Mouse (Mus musculus): Measurements from ENCODE around the gene Fbxl19. TPM values are rescaled to one million over a fixed set of nuclear protein-coding genes. Genes with fewer than 3 reads are reported as not detected.
A peak's percentile ranks its signal among the peaks of the same experiment; 100 is the strongest.
"Not testable (repeated sequence)": the region's sequence is repeated elsewhere in the genome, so short reads cannot be mapped to it uniquely, and the experiment has no call there.

Fbxl19 gene
- total RNA-seq, 2 experiments from 2014 or later = 5.6 to 6.2 TPM

GRCm38 (mm10) chr7:127766851-127767609 is 22.7 kb downstream of the Fbxl19 start:
- DNase-seq = no peak
- intact Hi-C loops (cut with DNase I) = no loop called here

GRCm38 (mm10) chr7:127767671-127768345 is 23.5 kb downstream of the Fbxl19 start:
- intact Hi-C loops (cut with DNase I) = no loop called here
- DNase-seq = no peak

GRCm38 (mm10) chr7:127768346-127768996 is 24.1 kb downstream of the Fbxl19 start:
- intact Hi-C loops (cut with DNase I) = no loop called here
- DNase-seq = no peak

- DNase-seq = peak; percentile 97 to 98
- intact Hi-C loops (cut with DNase I) = no loop called here
These were observed 24.8 kb downstream of the Fbxl19 start for GRCm38 (mm10) chr7:127768997-127769593.

GRCm38 (mm10) chr7:127769651-127770038 is 25.3 kb downstream of the Fbxl19 start, which contains the start of gene Orai3:
Gene Orai3, plus strand, starts transcription at chr7:127769815.
- intact Hi-C loops (cut with DNase I) = loop anchor here (5.0 kb wide), 1 partner anchor 168 kb away; no protein-coding TSS in a partner anchor
- DNase-seq = peak; percentile 92

- intact Hi-C loops (cut with DNase I) = loop anchor here (5.0 kb wide), 1 partner anchor 167 kb away; no protein-coding TSS in a partner anchor
- peak in 1 of 2 experiments; percentile 32 for DNase-seq
These were observed 25.9 kb downstream of the Fbxl19 start for GRCm38 (mm10) chr7:127770039-127770905.

- intact Hi-C loops (cut with DNase I) = loop anchor here (5.0 kb wide), 1 partner anchor 166 kb away; no protein-coding TSS in a partner anchor
- no peak for DNase-seq
These were observed 26.9 kb downstream of the Fbxl19 start for GRCm38 (mm10) chr7:127771262-127771661.

GRCm38 (mm10) chr7:127772080-127772479 is 27.7 kb downstream of the Fbxl19 start:
- DNase-seq = no peak
- intact Hi-C loops (cut with DNase I) = loop anchor here (5.0 kb wide), 1 partner anchor 165 kb away; no protein-coding TSS in a partner anchor

GRCm38 (mm10) chr7:127772557-127772956 is 28.2 kb downstream of the Fbxl19 start:
- intact Hi-C loops (cut with DNase I) = loop anchor here (5.0 kb wide), 1 partner anchor 165 kb away; no protein-coding TSS in a partner anchor
- no peak for DNase-seq

GRCm38 (mm10) chr7:127773664-127774384 is 29.5 kb downstream of the Fbxl19 start:
- DNase-seq = peak; percentile 59 to 78
- intact Hi-C loops (cut with DNase I) = loop anchor here (5.0 kb wide), 1 partner anchor 163 kb away; no protein-coding TSS in a partner anchor

- intact Hi-C loops (cut with DNase I) = loop anchor here (5.0 kb wide), 1 partner anchor 66 kb away; no protein-coding TSS in a partner anchor
- not testable (repeated sequence) for DNase-seq
These were observed 31.5 kb downstream of the Fbxl19 start for GRCm38 (mm10) chr7:127775837-127776236.

- intact Hi-C loops (cut with DNase I) = loop anchor here (5.0 kb wide), 1 partner anchor 66 kb away; no protein-coding TSS in a partner anchor
- DNase-seq = peak; percentile 90 to 93
These were observed 32.1 kb downstream of the Fbxl19 start, which contains the start of gene Setd1a for GRCm38 (mm10) chr7:127776426-127776825. Gene Setd1a, plus strand, starts transcription at chr7:127776670.

GRCm38 (mm10) chr7:127776878-127777473 is 32.6 kb downstream of the Fbxl19 start:
- intact Hi-C loops (cut with DNase I) = loop anchor here (5.0 kb wide), 1 partner anchor 65 kb away; no protein-coding TSS in a partner anchor
- DNase-seq = peak; percentile 97 to 98

- intact Hi-C loops (cut with DNase I) = loop anchor here (2.0 to 5.0 kb wide), 2 partner anchors 19 to 65 kb away; no protein-coding TSS in a partner anchor
- DNase-seq = peak; percentile 66 to 72
These were observed 33.3 kb downstream of the Fbxl19 start for GRCm38 (mm10) chr7:127777474-127778266.

- intact Hi-C loops (cut with DNase I) = loop anchor here (2.0 to 5.0 kb wide), 2 partner anchors 18 to 64 kb away; no protein-coding TSS in a partner anchor
These were observed 34.0 kb downstream of the Fbxl19 start for GRCm38 (mm10) chr7:127778350-127778749.

GRCm38 (mm10) chr7:127785308-127785707 is 41.0 kb downstream of the Fbxl19 start, which contains the start of gene Gm49388:
Gene Gm49388, plus strand, starts transcription at chr7:127785608.
- no peak for DNase-seq
- intact Hi-C loops (cut with DNase I) = no loop called here

More at GRCm38 (mm10) chr7:127778350-127778749, 34.0 kb downstream of the Fbxl19 start:
- DNase-seq = no peak

All from heart, postnatal 10 days (tissue).